Mouse (Mus musculus) hindbrain, embryonic 10.5 days (tissue): ENCODE measurements at regions not wholly inside any gene's neighbourhood (a gene's known extent, or its start where the extent isn't known, plus 50 kb on each side); places are given as distances from the start of the nearest gene placed in this dataset.

Experiments used
- DNase-seq: peaks from one replicate; pipeline ENCODE4 v3.0.0-alpha.2; 2017; ENCODE audit warnings: low spot score
- H3K27ac ChIP-seq: fragments of 300-500 bp; sonication (generic); 2 replicates; pipeline ENCODE4 v1.5.1; 2016; ENCODE audit warnings: mild to moderate bottlenecking, moderate library complexity
- H3K27me3 ChIP-seq: fragments of 300-500 bp; sonication (generic); 2 replicates; pipeline ENCODE4 v1.6.1; 2016; ENCODE audit warnings: mild to moderate bottlenecking; ENCODE audit not compliant: poor library complexity, insufficient read depth, severe bottlenecking
- H3K36me3 ChIP-seq: fragments of 300-500 bp; sonication (generic); 2 replicates; pipeline ENCODE4 v1.6.1; 2016; ENCODE audit warnings: mild to moderate bottlenecking, moderate library complexity
- H3K4me1 ChIP-seq: fragments of 300-500 bp; sonication (generic); replicated peaks from 2 replicates; pipeline ENCODE4 v1.6.1; 2016; ENCODE audit warnings: mild to moderate bottlenecking
- H3K4me3 ChIP-seq: fragments of 300-500 bp; sonication (generic); 2 replicates; pipeline ENCODE4 v1.5.1; 2016; ENCODE audit warnings: mild to moderate bottlenecking, moderate library complexity
- H3K9me3 ChIP-seq: fragments of 300-500 bp; sonication (generic); 2 replicates; pipeline ENCODE4 v1.6.1; 2016; ENCODE audit warnings: mild to moderate bottlenecking, moderate library complexity
- WGBS: fragments of 180-500 bp; shearing (Covaris S2); methylation state at CpG from one replicate; pipeline ENCODE4 v1.1.7; 2016; 5-methylcytosine and 5-hydroxymethylcytosine counted together

DNA sequence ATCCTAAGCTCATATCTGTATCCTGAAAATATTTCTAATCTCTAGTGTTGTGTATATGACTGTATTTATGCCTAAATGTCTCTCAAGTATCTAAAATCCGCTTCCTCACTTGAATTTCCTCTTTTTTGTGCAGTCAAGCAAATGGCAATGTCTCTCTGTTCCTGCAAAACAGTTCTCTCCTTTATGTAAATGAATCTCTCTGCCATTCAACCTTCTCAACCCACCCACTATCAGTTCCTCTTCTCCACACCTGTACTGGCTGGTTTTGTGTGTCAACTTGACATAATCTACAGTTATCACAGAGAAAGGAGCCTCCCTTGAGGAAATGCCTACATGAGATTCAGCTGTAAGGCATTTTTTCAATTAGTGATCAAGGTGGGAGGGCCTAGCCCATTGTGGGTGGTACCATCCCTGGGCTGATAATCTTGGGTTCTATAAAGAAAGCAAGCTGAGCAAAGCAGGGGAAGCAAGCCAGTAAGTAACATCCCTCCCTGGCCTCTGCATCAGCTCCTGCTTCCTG lies 375.5 kb downstream of the Synb start:
- H3K27me3 ChIP-seq = no peaks in the 10 kb centered on the region
- H3K27ac ChIP-seq = no peak overlapping the region
- no peak overlapping the region for H3K4me3 ChIP-seq
- DNase-seq = no peak
- H3K4me1 ChIP-seq = peaks cover 7% of the 10 kb centered on the region; the same call in 1 of the 2 replicates
- no peaks in the 10 kb centered on the region for H3K9me3 ChIP-seq
- H3K36me3 ChIP-seq = no peaks in the 10 kb centered on the region
- WGBS = 85% methylated on average over 1 of the region's 1 CpGs

- H3K9me3 ChIP-seq = no peaks in the 10 kb centered on the region
- H3K27me3 ChIP-seq = no peaks in the 10 kb centered on the region
- H3K27ac ChIP-seq = no peak overlapping the region
- H3K36me3 ChIP-seq = no peaks in the 10 kb centered on the region
- H3K4me1 ChIP-seq = no peaks in the 10 kb centered on the region
- WGBS = 90% methylated on average over 3 of the region's 3 CpGs
- no peak overlapping the region for H3K4me3 ChIP-seq
- DNase-seq = no peak
These were observed 394.2 kb downstream of the Synb start for GRCm38 (mm10) chr14:68899921-68900320.

- H3K27me3 ChIP-seq = no peaks in the 10 kb centered on the region
- H3K27ac ChIP-seq = no peak overlapping the region
- 89% methylated on average over 4 of the region's 4 CpGs for WGBS
- H3K4me1 ChIP-seq = no peaks in the 10 kb centered on the region
- no peaks in the 10 kb centered on the region for H3K9me3 ChIP-seq
- no peak overlapping the region for H3K4me3 ChIP-seq
- H3K36me3 ChIP-seq = no peaks in the 10 kb centered on the region
- DNase-seq = no peak
These were observed 416.9 kb downstream of the Synb start for GRCm38 (mm10) chr14:68877171-68877570.

DNA sequence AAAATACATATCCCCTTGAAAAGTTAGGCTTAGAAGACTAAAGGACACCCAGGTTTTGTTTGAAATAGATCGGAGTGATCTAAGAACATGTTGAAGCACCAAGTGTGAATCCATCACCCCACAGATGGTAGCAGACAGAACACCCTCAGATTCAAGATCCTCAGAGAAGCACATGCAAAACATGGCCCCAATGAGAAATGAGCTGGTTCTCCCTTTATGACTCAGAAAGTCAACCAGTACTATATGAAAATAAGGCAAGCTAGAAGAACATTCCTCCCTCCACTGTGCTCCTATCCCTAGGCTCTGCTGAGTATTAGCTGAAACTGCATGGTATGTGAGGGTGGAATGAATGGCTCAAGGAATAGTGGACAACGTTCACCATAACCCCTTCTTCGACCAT lies 433.0 kb downstream of the Synb start:
- WGBS = 91% methylated on average over 3 of the region's 3 CpGs
- Histone ChIP-seq H3K27ac (no peak overlapping the region), H3K27me3 (no peaks in the 10 kb centered on the region), H3K4me1 (no peaks in the 10 kb centered on the region), H3K4me3 (no peak overlapping the region), H3K36me3 (no peaks in the 10 kb centered on the region), H3K9me3 (peaks cover 8% of the 10 kb centered on the region; the same call in 1 of the 2 replicates)
- no peak for DNase-seq

- Histone ChIP-seq H3K4me1 (no peaks in the 10 kb centered on the region), H3K4me3 (no peak overlapping the region), H3K9me3 (peaks cover 8% of the 10 kb centered on the region; the same call in 1 of the 2 replicates), H3K27me3 (no peaks in the 10 kb centered on the region), H3K36me3 (no peaks in the 10 kb centered on the region), H3K27ac (no peak overlapping the region)
- no peak for DNase-seq
- WGBS = 80% methylated on average over 1 of the region's 1 CpGs
These were observed 436.2 kb downstream of the Synb start for GRCm38 (mm10) chr14:68857948-68858347.

GRCm38 (mm10) chr14:68848506-68848905 lies 445.6 kb downstream of the Synb start:
- Histone ChIP-seq H3K27ac (no peak overlapping the region), H3K4me3 (no peak overlapping the region), H3K9me3 (no peaks in the 10 kb centered on the region), H3K27me3 (no peaks in the 10 kb centered on the region), H3K36me3 (no peaks in the 10 kb centered on the region), H3K4me1 (no peaks in the 10 kb centered on the region)
- WGBS = 82% methylated on average over 4 of the region's 4 CpGs
- DNase-seq = no peak

DNA sequence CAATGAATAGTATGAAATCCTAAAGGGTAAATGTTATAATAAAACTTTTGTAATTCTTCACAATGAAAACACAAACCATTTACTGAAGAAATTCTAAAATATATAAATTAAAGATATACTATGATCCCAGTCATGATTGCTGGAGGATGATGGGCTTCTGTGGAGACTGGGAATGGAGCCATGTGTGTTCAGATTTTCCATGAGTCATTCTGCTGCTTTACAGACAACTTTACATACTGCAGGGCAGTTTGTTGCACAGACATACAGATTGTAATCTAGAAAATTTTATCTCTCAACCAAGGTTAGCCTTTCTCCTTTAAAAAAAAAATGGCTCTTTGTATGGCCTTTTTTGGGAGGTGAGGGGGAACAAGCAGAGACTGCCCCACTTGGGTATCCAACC lies 446.5 kb downstream of the Synb start:
- H3K27me3 ChIP-seq = no peaks in the 10 kb centered on the region
- no peak for DNase-seq
- H3K9me3 ChIP-seq = no peaks in the 10 kb centered on the region
- H3K4me3 ChIP-seq = no peak overlapping the region
- no peaks in the 10 kb centered on the region for H3K4me1 ChIP-seq
- H3K36me3 ChIP-seq = no peaks in the 10 kb centered on the region
- no peak overlapping the region for H3K27ac ChIP-seq

GRCm38 (mm10) chr14:68820241-68820640 lies 473.9 kb downstream of the Synb start:
- no peak for DNase-seq
- WGBS = 90% methylated on average over 8 of the region's 8 CpGs
- no peak overlapping the region for H3K4me3 ChIP-seq
- no peaks in the 10 kb centered on the region for H3K4me1 ChIP-seq
- no peaks in the 10 kb centered on the region for H3K27me3 ChIP-seq
- H3K36me3 ChIP-seq = no peaks in the 10 kb centered on the region
- H3K9me3 ChIP-seq = no peaks in the 10 kb centered on the region
- H3K27ac ChIP-seq = no peak overlapping the region

- WGBS = 89% methylated on average over 3 of the region's 3 CpGs
- no peaks in the 10 kb centered on the region for H3K4me1 ChIP-seq
- no peak for DNase-seq
- no peaks in the 10 kb centered on the region for H3K9me3 ChIP-seq
- no peak overlapping the region for H3K27ac ChIP-seq
- H3K36me3 ChIP-seq = no peaks in the 10 kb centered on the region
- H3K4me3 ChIP-seq = no peak overlapping the region
- no peaks in the 10 kb centered on the region for H3K27me3 ChIP-seq
These were observed 485.1 kb downstream of the Synb start for GRCm38 (mm10) chr14:68808976-68809375.

DNA sequence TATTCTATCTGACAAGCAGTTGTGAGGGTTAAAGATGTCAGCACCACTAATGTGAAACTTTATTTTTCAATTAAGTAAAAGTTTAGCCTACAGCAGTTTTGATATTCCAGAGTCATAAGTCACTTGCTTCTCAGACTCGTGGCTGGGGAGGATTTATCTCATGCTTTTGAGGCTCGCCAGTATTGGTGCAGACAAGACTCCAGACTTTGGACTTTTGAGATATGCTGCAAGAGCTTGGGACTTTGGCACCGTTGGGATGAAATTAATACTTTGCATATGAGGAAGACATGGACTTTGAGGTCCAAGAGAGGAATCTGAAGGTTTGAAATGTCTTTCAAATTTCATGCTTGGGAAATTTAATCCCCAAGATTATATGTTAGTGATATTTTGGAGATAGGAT lies 486.2 kb downstream of the Synb start:
- Histone ChIP-seq H3K36me3 (no peaks in the 10 kb centered on the region), H3K27ac (no peak overlapping the region), H3K4me3 (no peak overlapping the region), H3K4me1 (no peaks in the 10 kb centered on the region), H3K9me3 (no peaks in the 10 kb centered on the region), H3K27me3 (no peaks in the 10 kb centered on the region)
- 88% methylated on average over 3 of the region's 3 CpGs for WGBS
- DNase-seq = no peak

DNA sequence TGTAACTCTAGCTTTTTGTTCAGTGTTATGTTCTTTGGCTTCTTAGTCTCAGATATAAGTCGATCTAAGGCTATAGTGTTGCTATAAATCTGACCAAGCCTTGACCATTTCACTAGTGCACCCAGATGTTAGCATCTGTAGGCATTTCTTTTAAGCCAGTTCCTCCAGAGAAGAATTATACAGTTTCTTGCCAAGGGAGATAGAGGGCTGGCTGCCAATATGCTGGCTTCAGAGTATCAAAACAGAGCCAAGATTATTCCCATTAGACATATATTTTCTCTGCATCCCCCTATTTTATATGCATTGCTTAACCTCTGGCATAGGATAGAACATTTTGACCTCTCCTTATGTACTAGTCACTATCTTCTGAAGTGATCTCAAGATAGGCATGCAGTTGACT lies 487.5 kb downstream of the Synb start:
- no peak overlapping the region for H3K27ac ChIP-seq
- no peaks in the 10 kb centered on the region for H3K27me3 ChIP-seq
- H3K4me3 ChIP-seq = no peak overlapping the region
- DNase-seq = no peak
- no peaks in the 10 kb centered on the region for H3K9me3 ChIP-seq
- H3K4me1 ChIP-seq = no peaks in the 10 kb centered on the region
- 91% methylated on average over 1 of the region's 1 CpGs for WGBS
- H3K36me3 ChIP-seq = no peaks in the 10 kb centered on the region

DNA sequence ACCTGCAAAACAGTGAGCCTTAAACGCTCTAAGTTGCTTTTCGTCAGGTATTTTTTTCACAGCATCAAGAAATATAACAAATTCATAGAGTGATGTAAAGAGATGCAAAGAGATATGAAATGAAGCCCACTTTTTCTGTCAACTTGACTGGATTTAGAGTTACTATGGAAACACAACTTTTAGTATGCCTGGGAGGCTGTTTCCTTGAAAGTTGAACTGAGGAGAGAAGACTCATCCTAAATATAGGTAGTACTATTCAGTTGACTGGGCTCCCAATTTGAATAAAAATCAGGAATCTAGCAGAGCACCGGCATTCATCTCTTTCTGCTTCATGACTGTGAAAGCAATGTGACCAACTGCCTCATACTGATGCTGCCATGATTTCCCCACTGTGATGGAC lies 509.7 kb downstream of the Synb start:
- Histone ChIP-seq H3K27me3 (no peaks in the 10 kb centered on the region), H3K4me1 (no peaks in the 10 kb centered on the region), H3K36me3 (no peaks in the 10 kb centered on the region), H3K9me3 (no peaks in the 10 kb centered on the region), H3K27ac (no peak overlapping the region), H3K4me3 (no peak overlapping the region)
- WGBS = 91% methylated on average over 3 of the region's 3 CpGs
- no peak for DNase-seq

- no peaks in the 10 kb centered on the region for H3K27me3 ChIP-seq
- 94% methylated on average over 1 of the region's 1 CpGs for WGBS
- no peak overlapping the region for H3K27ac ChIP-seq
These were observed 510.9 kb downstream of the Synb start for GRCm38 (mm10) chr14:68783216-68783615.

DNA sequence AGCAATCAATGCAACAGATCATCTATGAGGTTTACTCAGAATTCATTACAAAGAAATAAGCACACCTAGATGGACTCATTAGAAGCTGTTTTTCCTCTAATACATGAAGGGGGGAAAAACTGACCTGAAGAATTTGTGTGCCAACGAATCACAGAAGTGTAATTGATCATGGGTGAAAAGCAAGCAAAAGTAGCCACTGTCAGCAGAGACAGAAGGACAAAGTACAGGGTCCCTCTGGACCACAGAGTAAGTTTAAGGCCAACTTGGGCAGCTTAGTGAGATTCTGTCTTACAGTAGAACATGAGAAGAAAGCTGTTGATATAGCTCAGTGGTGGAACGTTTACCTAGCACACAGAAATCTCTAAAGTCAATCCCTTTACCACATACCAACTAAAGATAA lies 523.7 kb downstream of the Synb start:
- no peaks in the 10 kb centered on the region for H3K4me1 ChIP-seq
- no peaks in the 10 kb centered on the region for H3K36me3 ChIP-seq
- no peak overlapping the region for H3K27ac ChIP-seq
- H3K9me3 ChIP-seq = no peaks in the 10 kb centered on the region
- no peaks in the 10 kb centered on the region for H3K27me3 ChIP-seq
- no peak for DNase-seq
- no peak overlapping the region for H3K4me3 ChIP-seq
- 76% methylated on average over 2 of the region's 2 CpGs for WGBS

More at GRCm38 (mm10) chr14:68783216-68783615, 510.9 kb downstream of the Synb start:
- Histone ChIP-seq H3K36me3 (no peaks in the 10 kb centered on the region), H3K9me3 (no peaks in the 10 kb centered on the region), H3K4me1 (no peaks in the 10 kb centered on the region), H3K4me3 (no peak overlapping the region)
- DNase-seq = no peak
